8 mouse cellular contexts compared by ENCODE assay signal in genomic region chr19:6969665-6970381, GRCm38 (mm10). TPM values are rescaled to one million over a fixed set of nuclear protein-coding genes. Genes with fewer than 3 reads are reported as not detected.
DNase-seq lines count a peak whose midpoint lies in the region; ATAC-seq and TF ChIP-seq lines count a peak whose summit lies in the region.

No protein-coding gene starts in this region.

- ATAC-seq in hindbrain, embryonic 15.5 days (ENCODE audit: low FRiP score, low read depth) = no peak
- peak; percentile 75 for ATAC-seq in liver, embryonic 11.5 days (replicated peaks; ENCODE audit: low FRiP score)
- no peak for ATAC-seq in midbrain, postnatal 0 days (ENCODE audit: low FRiP score)

- H3K36me3 ChIP-seq in hindbrain, embryonic 15.5 days = no peaks in the 10 kb centered on the region
- peaks cover 7% of the 10 kb centered on the region; the same call in 1 of the 2 replicates for H3K36me3 ChIP-seq in liver, embryonic 11.5 days (ENCODE audit: control insufficient read depth, insufficient read depth, low read length)
- H3K36me3 ChIP-seq in midbrain, postnatal 0 days (ENCODE audit: insufficient read depth, low read length) = no peaks in the 10 kb centered on the region

- no peak for TF ChIP-seq POLR2A in cerebellum, adult 2 months (IDR thresholded peaks at IDR 0.05; ENCODE audit: borderline replicate concordance, insufficient read depth, low read length)

- TF ChIP-seq CTCF in cerebellum, adult 2 months (IDR thresholded peaks at IDR 0.05; ENCODE audit: borderline replicate concordance, insufficient read depth, low read depth, low read length) = peak; percentile 17; the same call in 1 of the 2 replicates
- TF ChIP-seq CTCF in midbrain, postnatal 0 days (IDR thresholded peaks at IDR 0.05) = peak; percentile 64

- H3K9ac ChIP-seq in hindbrain, embryonic 15.5 days = 0 out of 2 replicates have a peak overlapping the region, but pooled peaks have one; percentile 24
- peak overlapping the region; percentile 76 for H3K9ac ChIP-seq in liver, embryonic 11.5 days (ENCODE audit: low read depth, low read length)
- peak overlapping the region; percentile 29; the same call in 1 of the 2 replicates for H3K9ac ChIP-seq in midbrain, postnatal 0 days (replicated peaks; ENCODE audit: low read length, poor library complexity, severe bottlenecking)

- WGBS in cerebellum, adult 2 months = 2% methylated on average over 55 of the region's 55 CpGs
- WGBS in hindbrain, embryonic 15.5 days = 1% methylated on average over 41 of the region's 55 CpGs
- WGBS in liver, embryonic 11.5 days = under 1% methylated on average over 53 of the region's 55 CpGs
- 1% methylated on average over 53 of the region's 55 CpGs for whole genome bisulfite sequencing in midbrain, postnatal 0 days

- H3K9me3 ChIP-seq in hindbrain, embryonic 15.5 days = no peaks in the 10 kb centered on the region
- H3K9me3 ChIP-seq in liver, embryonic 11.5 days (ENCODE audit: control insufficient read depth, low read length) = no peaks in the 10 kb centered on the region
- H3K9me3 ChIP-seq in midbrain, postnatal 0 days (ENCODE audit: low read length) = no peaks in the 10 kb centered on the region

- H3K4me1 ChIP-seq in cerebellum, adult 2 months (ENCODE audit: control insufficient read depth, insufficient read depth, low read length) = peaks cover 12% of the 10 kb centered on the region
- H3K4me1 ChIP-seq in hindbrain, embryonic 15.5 days (replicated peaks) = peaks cover 19% of the 10 kb centered on the region
- H3K4me1 ChIP-seq in liver, embryonic 11.5 days (replicated peaks; ENCODE audit: control insufficient read depth, insufficient read depth, low read length) = peaks cover 49% of the 10 kb centered on the region
- H3K4me1 ChIP-seq in midbrain, postnatal 0 days (ENCODE audit: insufficient read depth, low read length) = no peaks in the 10 kb centered on the region

- peak overlapping the region; percentile 42 for H3K4me3 ChIP-seq in cerebellum, adult 2 months (replicated peaks; ENCODE audit: insufficient read depth, low read depth, low read length)
- H3K4me3 ChIP-seq in hindbrain, embryonic 15.5 days = peak overlapping the region; percentile 38
- H3K4me3 ChIP-seq in liver, embryonic 11.5 days (ENCODE audit: low read depth, low read length) = peak overlapping the region; percentile 75
- peak overlapping the region; percentile 31 for H3K4me3 ChIP-seq in midbrain, postnatal 0 days (ENCODE audit: low read depth, low read length)

- H3K27ac ChIP-seq in cerebellum, adult 2 months (ENCODE audit: insufficient read depth, low read length) = no peak overlapping the region
- H3K27ac ChIP-seq in hindbrain, embryonic 15.5 days (replicated peaks) = no peak overlapping the region
- H3K27ac ChIP-seq in liver, embryonic 11.5 days (ENCODE audit: low read depth, low read length) = peak overlapping the region; percentile 45
- H3K27ac ChIP-seq in midbrain, postnatal 0 days (ENCODE audit: low read depth, low read length) = no peak overlapping the region

- peak overlapping the region; percentile 55 for H3K4me2 ChIP-seq in hindbrain, embryonic 15.5 days
- H3K4me2 ChIP-seq in liver, embryonic 11.5 days = peak overlapping the region; percentile 92
- peak overlapping the region; percentile 43 for H3K4me2 ChIP-seq in midbrain, postnatal 0 days (ENCODE audit: low read depth, low read length, poor library complexity, severe bottlenecking)

- no peaks in the 10 kb centered on the region; the same call in 1 of the 2 replicates for H3K27me3 ChIP-seq in cerebellum, adult 2 months (ENCODE audit: control insufficient read depth, insufficient read depth, low read length)
- H3K27me3 ChIP-seq in hindbrain, embryonic 15.5 days = peaks cover 16% of the 10 kb centered on the region
- H3K27me3 ChIP-seq in liver, embryonic 11.5 days (replicated peaks; ENCODE audit: control insufficient read depth, insufficient read depth, low read length) = no peaks in the 10 kb centered on the region
- peaks cover 11% of the 10 kb centered on the region for H3K27me3 ChIP-seq in midbrain, postnatal 0 days (ENCODE audit: insufficient read depth, low read length)

- DNase-seq in cerebellum, adult 2 months = no peak
- no peak for DNase-seq in cerebellum, adult 11 months
- DNase-seq in adrenal gland, postnatal 36 days = peak; percentile 88 to 94
- DNase-seq in forelimb bud, embryonic 11.5 days (ENCODE audit: low read depth, low spot score) = peak; percentile 48
- peak; percentile 84 for DNase-seq in liver, embryonic 11.5 days (ENCODE audit: low spot score)
- peak; percentile 26 for DNase-seq in midbrain, postnatal 0 days (ENCODE audit: low spot score)
- peak; percentile 77 for DNase-seq in thymus, postnatal 0 days (ENCODE audit: low spot score)

RNA-seq across cellular contexts. Expression of gene Ppp1r14b, which starts 4.9 kb away (rescaled TPM):
- polyA plus RNA-seq in cerebellum, adult 2 months (2012; rRNA removed) = 50.1 and 51.7 TPM in 2 replicates
- total RNA-seq in adrenal gland, postnatal 36 days (2021) = 100 to 1,000 TPM; 203 TPM
- 210 and 211 TPM in 2 replicates for polyA plus RNA-seq in hindbrain, embryonic 15.5 days (2015; fragmentation: Nextera tagmentation; extraction: Ambion mirVana)
- 189 and 221 TPM in 2 replicates for polyA plus RNA-seq in liver, embryonic 11.5 days (2014; fragmentation: Nextera tagmentation; extraction: Ambion mirVana)
- total RNA-seq in midbrain, postnatal 0 days (2014; rRNA removed) = 137 and 150 TPM in 2 replicates
- polyA plus RNA-seq in midbrain, postnatal 0 days (2015; fragmentation: Nextera tagmentation; extraction: Ambion mirVana) = 143 and 144 TPM in 2 replicates
- polyA plus RNA-seq in thymus, postnatal 0 days (2015; fragmentation: Nextera tagmentation; extraction: Ambion mirVana) = 421 and 425 TPM in 2 replicates

RNA-seq across cellular contexts. Expression of gene Plcb3, which starts 6.4 kb away (rescaled TPM):
- polyA plus RNA-seq in cerebellum, adult 2 months (2012; rRNA removed) = 53.2 and 57.6 TPM in 2 replicates
- total RNA-seq in adrenal gland, postnatal 36 days (2021) = 10 to 100 TPM; 41.8 to 44.5 TPM
- 13.6 and 14.0 TPM in 2 replicates for polyA plus RNA-seq in hindbrain, embryonic 15.5 days (2015; fragmentation: Nextera tagmentation; extraction: Ambion mirVana)
- 20.6 and 23.4 TPM in 2 replicates for polyA plus RNA-seq in liver, embryonic 11.5 days (2014; fragmentation: Nextera tagmentation; extraction: Ambion mirVana)
- 14.7 and 16.6 TPM in 2 replicates for total RNA-seq in midbrain, postnatal 0 days (2014; rRNA removed)
- 9.5 and 9.8 TPM in 2 replicates for polyA plus RNA-seq in midbrain, postnatal 0 days (2015; fragmentation: Nextera tagmentation; extraction: Ambion mirVana)
- 6.2 and 7.3 TPM in 2 replicates for polyA plus RNA-seq in thymus, postnatal 0 days (2015; fragmentation: Nextera tagmentation; extraction: Ambion mirVana)

RNA-seq across cellular contexts. Expression of gene Fkbp2, which starts 10.5 kb away (rescaled TPM):
- polyA plus RNA-seq in cerebellum, adult 2 months (2012; rRNA removed) = 214 and 257 TPM in 2 replicates
- 100 to 1,000 TPM in 1 of 2 experiments, 10 to 100 TPM in 1; 93.3 to 103 TPM for total RNA-seq in adrenal gland, postnatal 36 days (2021)
- 147 and 160 TPM in 2 replicates for polyA plus RNA-seq in hindbrain, embryonic 15.5 days (2015; fragmentation: Nextera tagmentation; extraction: Ambion mirVana)
- 111 and 124 TPM in 2 replicates for polyA plus RNA-seq in liver, embryonic 11.5 days (2014; fragmentation: Nextera tagmentation; extraction: Ambion mirVana)
- total RNA-seq in midbrain, postnatal 0 days (2014; rRNA removed) = 24.9 and 29.3 TPM in 2 replicates
- 149 and 155 TPM in 2 replicates for polyA plus RNA-seq in midbrain, postnatal 0 days (2015; fragmentation: Nextera tagmentation; extraction: Ambion mirVana)
- polyA plus RNA-seq in thymus, postnatal 0 days (2015; fragmentation: Nextera tagmentation; extraction: Ambion mirVana) = 90.6 and 99.5 TPM in 2 replicates

RNA-seq across cellular contexts. Expression of gene Vegfb, which starts 17.6 kb away (rescaled TPM):
- polyA plus RNA-seq in cerebellum, adult 2 months (2012; rRNA removed) = 90.4 and 100.0 TPM in 2 replicates
- 10 to 100 TPM; 92.0 to 95.7 TPM for total RNA-seq in adrenal gland, postnatal 36 days (2021)
- 63.9 and 67.5 TPM in 2 replicates for polyA plus RNA-seq in hindbrain, embryonic 15.5 days (2015; fragmentation: Nextera tagmentation; extraction: Ambion mirVana)
- polyA plus RNA-seq in liver, embryonic 11.5 days (2014; fragmentation: Nextera tagmentation; extraction: Ambion mirVana) = 24.3 and 28.8 TPM in 2 replicates
- 33.1 and 44.4 TPM in 2 replicates for total RNA-seq in midbrain, postnatal 0 days (2014; rRNA removed)
- 77.7 and 83.2 TPM in 2 replicates for polyA plus RNA-seq in midbrain, postnatal 0 days (2015; fragmentation: Nextera tagmentation; extraction: Ambion mirVana)
- 23.9 and 24.8 TPM in 2 replicates for polyA plus RNA-seq in thymus, postnatal 0 days (2015; fragmentation: Nextera tagmentation; extraction: Ambion mirVana)

RNA-seq across cellular contexts. Expression of gene Dnajc4, which starts 22.5 kb away (rescaled TPM):
- polyA plus RNA-seq in cerebellum, adult 2 months (2012; rRNA removed) = 63.6 and 66.4 TPM in 2 replicates
- 10 to 100 TPM; 38.5 to 46.1 TPM for total RNA-seq in adrenal gland, postnatal 36 days (2021)
- polyA plus RNA-seq in hindbrain, embryonic 15.5 days (2015; fragmentation: Nextera tagmentation; extraction: Ambion mirVana) = 23.7 and 24.2 TPM in 2 replicates
- 14.0 and 14.7 TPM in 2 replicates for polyA plus RNA-seq in liver, embryonic 11.5 days (2014; fragmentation: Nextera tagmentation; extraction: Ambion mirVana)
- total RNA-seq in midbrain, postnatal 0 days (2014; rRNA removed) = 14.9 and 31.2 TPM in 2 replicates
- polyA plus RNA-seq in midbrain, postnatal 0 days (2015; fragmentation: Nextera tagmentation; extraction: Ambion mirVana) = 21.6 and 25.7 TPM in 2 replicates
- 17.9 and 21.3 TPM in 2 replicates for polyA plus RNA-seq in thymus, postnatal 0 days (2015; fragmentation: Nextera tagmentation; extraction: Ambion mirVana)

Comparison
In these comparisons a context has a peak if more than half of its experiments do, and no peak if none do; other contexts are left out.
1. DNase-seq: peak in adrenal gland, postnatal 36 days (2 of 2), forelimb bud, embryonic 11.5 days (single experiment), liver, embryonic 11.5 days (single experiment), midbrain, postnatal 0 days (single experiment) and thymus, postnatal 0 days (single experiment); none in cerebellum, adult 2 months (0 of 2) and cerebellum, adult 11 months (single experiment).
2. H3K9ac ChIP-seq: peak in every context shown above with its lines; median percentile 76 in liver, embryonic 11.5 days; 29 in midbrain, postnatal 0 days; 24 in hindbrain, embryonic 15.5 days.
3. Peak in every context shown above with its lines, with median percentiles within 50 percentile points of each other: H3K4me3 ChIP-seq and H3K4me2 ChIP-seq.